Mouse (Mus musculus) c-Kit-positive CD71-positive TER-119-negative erythroid progenitor cells, embryonic 14.5 days (primary cell): ENCODE data around the gene Med16.
"Not testable (repeated sequence)": the region's sequence is repeated elsewhere in the genome, so short reads cannot be mapped to it uniquely, and the experiment has no call there.

Experiments
- DNase-seq: peaks from one replicate; pipeline ENCODE4 v3.0.0-alpha.2; 2013; ENCODE audit warnings: low read depth

Med16 gene

GRCm38 (mm10) chr10:79916808-79917531, 8.2 kb upstream of the Med16 start, which contains the start of gene Kiss1r:
Kiss1r (plus strand) TSS chr10:79916971.
- DNase-seq = peak; percentile 64

- DNase-seq = no peak
Observed at GRCm38 (mm10) chr10:79916081-79916480, 7.4 kb upstream of the Med16 start.

- no peak for DNase-seq
Observed at GRCm38 (mm10) chr10:79914948-79915596, 6.3 kb upstream of the Med16 start.

DNA sequence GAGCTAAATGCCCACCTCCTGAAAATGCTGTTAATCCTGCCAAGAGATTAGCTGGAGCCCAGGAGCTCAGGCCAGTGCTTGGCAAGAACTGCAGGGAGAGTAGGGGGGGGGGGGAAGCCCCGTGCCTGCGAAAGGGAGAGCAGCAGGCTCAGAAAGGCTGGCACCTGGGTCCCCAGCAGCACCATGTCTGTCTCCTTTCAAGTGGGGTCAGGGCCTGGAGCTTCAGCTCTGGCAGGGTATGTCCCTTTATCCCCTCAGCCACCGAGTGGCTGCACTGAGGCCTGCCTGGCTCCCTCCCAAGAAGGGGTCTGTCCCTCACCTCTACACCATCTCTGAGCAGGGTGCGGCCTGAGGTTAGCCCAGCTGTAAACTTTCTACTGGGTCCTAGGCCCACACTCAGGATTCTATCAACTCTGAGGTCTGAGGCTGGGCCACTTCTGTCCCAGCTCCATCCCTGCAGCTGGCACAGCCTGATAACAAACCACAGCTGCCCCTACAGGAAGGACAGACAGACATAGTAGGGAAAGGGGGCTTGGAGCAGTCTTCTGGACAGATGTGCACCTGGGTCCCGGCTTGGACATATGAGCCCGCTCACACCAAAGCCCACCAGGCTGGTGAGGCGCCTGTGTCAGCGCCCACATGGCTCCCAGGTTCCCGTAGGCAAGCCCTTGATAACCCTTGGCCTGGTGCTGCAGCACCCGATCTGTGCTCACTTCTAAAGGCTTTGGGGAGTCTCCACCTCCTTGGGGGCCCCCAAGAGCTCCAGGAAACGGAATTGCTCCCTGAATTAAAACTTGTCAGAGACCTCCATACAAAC, 5.6 kb upstream of the Med16 start:
- peak; percentile 58 for DNase-seq

DNA sequence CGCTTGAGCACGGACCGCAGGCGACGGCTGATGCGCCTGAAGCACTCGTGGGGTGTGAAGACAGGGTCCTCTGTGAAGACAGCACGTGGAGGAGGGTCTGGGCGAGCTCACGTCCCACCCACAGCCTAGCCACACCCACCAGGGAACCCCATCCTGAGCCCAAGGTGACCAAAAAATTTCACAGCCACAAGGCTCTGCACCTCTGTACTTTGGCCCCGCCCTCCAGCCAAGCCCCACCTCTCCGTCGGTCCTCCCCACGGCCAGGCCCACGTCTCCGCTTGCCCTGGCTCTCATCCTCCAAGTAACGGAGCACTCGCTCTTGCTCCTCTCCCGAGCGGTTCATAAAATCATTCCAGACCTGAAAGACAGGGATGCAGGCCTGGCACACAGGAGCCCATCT, 3.7 kb upstream of the Med16 start:
- DNase-seq = no peak

- no peak for DNase-seq
Observed at GRCm38 (mm10) chr10:79910556-79910955, 1.8 kb upstream of the Med16 start, which contains the start of gene Gm26602. Gm26602 (plus strand) TSS chr10:79910856.

GRCm38 (mm10) chr10:79909092-79909922, 584 bp upstream of the Med16 start:
- no peak for DNase-seq

GRCm38 (mm10) chr10:79907415-79907814, 1.3 kb downstream of the Med16 start:
- DNase-seq = no peak

GRCm38 (mm10) chr10:79906712-79907111, 2.0 kb downstream of the Med16 start:
- DNase-seq = no peak

- no peak for DNase-seq
Observed at GRCm38 (mm10) chr10:79900951-79901410, 7.7 kb downstream of the Med16 start.

GRCm38 (mm10) chr10:79897316-79898245, 11.1 kb downstream of the Med16 start:
- DNase-seq = no peak

- DNase-seq = no peak
Observed at GRCm38 (mm10) chr10:79896814-79897213, 11.9 kb downstream of the Med16 start.

GRCm38 (mm10) chr10:79896306-79896705, 12.4 kb downstream of the Med16 start:
- DNase-seq = no peak

DNA sequence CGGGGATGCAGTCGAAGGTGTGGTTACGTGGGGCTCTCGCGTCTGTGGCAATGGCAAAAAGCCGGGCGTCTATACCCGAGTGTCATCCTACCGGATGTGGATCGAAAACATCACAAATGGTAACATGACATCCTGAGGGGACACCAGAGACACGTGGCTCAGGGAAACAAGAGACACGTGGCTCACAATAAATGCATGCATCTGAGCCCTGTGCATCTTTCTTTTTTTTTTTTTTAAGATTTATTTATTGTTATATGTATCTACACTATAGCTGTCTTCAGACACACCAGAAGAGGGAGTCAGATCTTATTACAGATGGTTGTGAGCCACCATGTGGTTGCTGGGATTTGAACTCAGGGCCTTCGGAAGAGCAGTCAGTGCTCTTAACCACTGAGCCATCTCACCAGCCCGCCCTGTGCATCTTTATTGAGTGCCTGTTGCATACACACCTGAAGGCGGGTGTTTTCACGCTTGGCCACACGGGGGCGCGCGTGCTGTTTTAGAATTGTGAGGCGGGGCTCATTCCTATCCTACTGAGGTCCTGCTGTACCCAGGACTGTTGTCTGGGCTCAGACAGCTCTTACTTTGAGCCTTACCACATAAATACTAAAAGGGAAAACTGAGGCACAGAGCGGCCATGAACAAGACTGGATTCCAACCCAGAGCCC, 16.1 kb downstream of the Med16 start:
- peak; percentile 62 for DNase-seq

GRCm38 (mm10) chr10:79890670-79891069, 18.1 kb downstream of the Med16 start, which contains the start of gene Cfd:
Cfd (plus strand) TSS chr10:79890853.
- DNase-seq = no peak

DNA sequence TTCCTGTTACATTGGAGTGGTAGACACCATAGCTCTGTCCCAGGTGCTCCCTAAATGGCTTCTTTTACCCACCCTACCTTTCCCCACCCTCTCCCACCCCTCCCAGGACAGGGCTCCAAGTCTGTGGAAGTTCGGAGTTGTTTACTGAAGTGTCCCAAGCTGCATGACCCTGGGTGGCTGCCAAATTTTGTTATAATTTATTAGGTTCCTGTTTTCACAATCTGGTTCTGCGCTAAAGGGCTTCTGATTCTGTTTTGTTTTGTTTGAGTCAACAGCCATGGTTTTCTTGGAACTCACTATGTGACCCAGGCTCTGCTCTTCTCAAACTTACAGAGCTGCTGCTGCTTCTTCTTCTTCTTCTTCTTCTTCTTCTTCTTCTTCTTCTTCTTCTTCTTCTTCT, 19.3 kb downstream of the Med16 start:
- no peak for DNase-seq

DNA sequence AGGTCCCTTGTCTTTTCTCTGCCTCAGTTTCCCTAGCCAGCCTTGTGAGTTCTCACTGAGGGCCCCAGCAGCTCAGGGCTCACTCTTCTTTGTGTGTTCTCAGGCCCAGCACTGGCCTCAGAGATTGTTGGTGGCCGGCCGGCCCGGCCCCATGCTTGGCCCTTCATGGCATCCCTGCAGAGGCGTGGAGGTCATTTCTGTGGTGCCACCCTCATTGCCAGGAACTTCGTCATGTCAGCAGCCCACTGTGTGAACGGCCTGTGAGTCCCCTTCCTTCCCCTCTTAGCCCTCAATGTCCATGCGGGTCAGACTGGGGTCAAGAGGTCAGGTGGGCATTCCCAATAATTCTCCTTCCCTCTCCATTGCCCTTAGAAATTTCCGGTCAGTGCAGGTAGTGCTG, 22.1 kb downstream of the Med16 start:
- DNase-seq = no peak

GRCm38 (mm10) chr10:79886054-79886453, 22.7 kb downstream of the Med16 start, which contains the start of gene Elane:
Elane (plus strand) TSS chr10:79886247.
- no peak for DNase-seq

DNA sequence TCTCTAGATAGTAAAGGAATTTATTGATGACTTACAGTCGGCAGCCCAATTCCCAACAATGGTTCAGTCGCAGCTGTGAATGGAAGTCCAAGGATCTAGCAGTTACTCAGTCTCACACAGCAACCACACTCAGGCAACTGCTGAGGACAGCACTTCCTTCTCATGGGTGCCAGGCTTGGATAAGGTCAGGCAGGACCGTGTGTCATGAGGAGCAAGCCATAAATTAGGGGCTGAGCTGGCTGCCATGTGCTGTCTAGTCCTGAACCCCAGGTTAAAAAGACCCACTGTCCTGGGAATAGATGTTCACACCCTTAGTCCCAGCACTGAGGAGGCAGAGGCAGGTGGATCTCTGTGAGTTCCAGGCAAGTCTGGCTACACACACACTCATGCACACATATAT, 23.8 kb downstream of the Med16 start:
- not testable (repeated sequence) for DNase-seq

DNA sequence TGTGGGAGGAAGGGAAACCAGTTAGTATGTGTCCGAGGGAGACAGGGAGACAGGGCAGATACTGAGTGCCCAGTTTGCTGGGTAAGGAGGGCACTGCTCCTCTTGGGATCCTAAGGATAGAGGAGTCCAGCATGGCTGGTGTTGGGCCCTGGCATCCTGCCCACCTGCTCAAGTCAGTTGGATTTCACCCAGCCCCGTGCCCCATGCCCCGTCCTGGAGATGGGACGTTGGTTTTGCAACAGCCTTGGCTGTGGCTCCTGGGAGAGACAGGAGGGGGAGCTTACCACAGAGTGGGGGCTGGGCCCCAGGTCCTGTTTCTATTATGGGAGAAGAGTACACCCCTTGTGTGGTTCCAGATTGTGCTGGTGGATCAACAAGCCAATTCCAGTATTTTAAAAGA, 24.3 kb downstream of the Med16 start:
- DNase-seq = no peak
